Comparison of ENCODE assay signal across 14 mouse cellular contexts in the genomic region with DNA sequence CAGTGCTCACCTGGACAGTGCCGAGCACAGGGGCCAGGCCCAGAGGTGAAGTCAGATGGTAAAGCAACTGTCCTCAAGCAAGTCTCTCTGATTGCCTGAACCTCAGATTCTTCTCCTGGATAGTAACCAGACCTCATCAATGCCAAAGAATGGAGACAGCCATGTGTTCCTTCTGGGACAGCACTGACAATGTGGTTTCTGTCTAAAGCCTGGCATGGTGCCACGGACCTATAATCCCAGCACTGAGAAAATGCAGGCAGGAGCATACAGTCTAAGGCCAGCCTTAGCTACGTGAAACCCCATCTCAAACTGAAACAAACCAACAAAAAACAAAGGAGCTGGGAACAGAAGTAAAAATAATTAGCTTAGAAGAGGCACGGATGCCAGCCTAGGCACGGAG. TPM values are rescaled to one million over a fixed set of nuclear protein-coding genes. Genes with fewer than 3 reads are reported as not detected.
DNase-seq lines count a peak whose midpoint lies in the region; ATAC-seq and TF ChIP-seq lines count a peak whose summit lies in the region.
"Had no signal": no experiment of that assay in that cellular context is flagged by ENCODE, and none has a peak within 500 bp of the region (broad histone marks: within the 10 kb centered on the region; RNA-seq: fewer than 3 reads in every experiment).

No protein-coding gene starts in this region.

- TF ChIP-seq CTCF in hindbrain, postnatal 0 days (IDR thresholded peaks at IDR 0.05; ENCODE audit: low read depth): no peak
- TF ChIP-seq CTCF in midbrain, postnatal 0 days (IDR thresholded peaks at IDR 0.05): no peak
- TF ChIP-seq CTCF in left cerebral cortex, adult 2 months (IDR thresholded peaks at IDR 0.05): no peak
- no peak for TF ChIP-seq CTCF in gastrocnemius, adult 2 months (IDR thresholded peaks at IDR 0.05)

- no peak overlapping the region for H3K27ac ChIP-seq in hindbrain, postnatal 0 days
- H3K27ac ChIP-seq in hindbrain, embryonic 12.5 days: no peak overlapping the region
- no peak overlapping the region for H3K27ac ChIP-seq in midbrain, postnatal 0 days (ENCODE audit: low read depth, low read length)
- H3K27ac ChIP-seq in midbrain, embryonic 11.5 days (ENCODE audit: low read depth, low read length): no peak overlapping the region
- peak overlapping the region; percentile 59; the same call in 1 of the 2 replicates for H3K27ac ChIP-seq in stomach, embryonic 15.5 days
- no peak overlapping the region for H3K27ac ChIP-seq in left cerebral cortex, adult 2 months
- H3K27ac ChIP-seq in gastrocnemius, adult 2 months: no peak overlapping the region
- H3K27ac ChIP-seq: heart, embryonic 13.5 days; kidney, embryonic 15.5 days; limb, embryonic 15.5 days had no signal

- H3K4me2 ChIP-seq in hindbrain, postnatal 0 days (ENCODE audit: low read depth, low read length): no peak overlapping the region
- no peak overlapping the region for H3K4me2 ChIP-seq in hindbrain, embryonic 12.5 days (replicated peaks)
- no peak overlapping the region for H3K4me2 ChIP-seq in midbrain, postnatal 0 days (ENCODE audit: low read depth, low read length, poor library complexity, severe bottlenecking)
- H3K4me2 ChIP-seq in midbrain, embryonic 11.5 days: no peak overlapping the region
- H3K4me2 ChIP-seq in stomach, embryonic 15.5 days: 0 out of 2 replicates have a peak overlapping the region, but pooled peaks have one; percentile 8
- H3K4me2 ChIP-seq: heart, embryonic 13.5 days; kidney, embryonic 15.5 days; limb, embryonic 15.5 days had no signal

- no peak overlapping the region for H3K9ac ChIP-seq in hindbrain, postnatal 0 days (replicated peaks; ENCODE audit: low read length)
- H3K9ac ChIP-seq in hindbrain, embryonic 12.5 days: no peak overlapping the region
- H3K9ac ChIP-seq in midbrain, postnatal 0 days (replicated peaks; ENCODE audit: low read length, poor library complexity, severe bottlenecking): no peak overlapping the region
- no peak overlapping the region for H3K9ac ChIP-seq in midbrain, embryonic 11.5 days (ENCODE audit: low read length)
- no peak overlapping the region for H3K9ac ChIP-seq in stomach, embryonic 15.5 days
- H3K9ac ChIP-seq: heart, embryonic 13.5 days; kidney, embryonic 15.5 days; limb, embryonic 15.5 days had no signal

- WGBS in hindbrain, postnatal 0 days: 38% methylated on average over 5 of the region's 5 CpGs
- 80% methylated on average over 5 of the region's 5 CpGs for WGBS in hindbrain, embryonic 12.5 days
- 60% methylated on average over 5 of the region's 5 CpGs for WGBS in midbrain, postnatal 0 days
- WGBS in midbrain, embryonic 11.5 days: 89% methylated on average over 5 of the region's 5 CpGs
- WGBS in stomach, embryonic 15.5 days: 48% methylated on average over 5 of the region's 5 CpGs

- peaks cover 17% of the 10 kb centered on the region; the same call in 1 of the 2 replicates for H3K27me3 ChIP-seq in hindbrain, postnatal 0 days (ENCODE audit: insufficient read depth, low read length)
- peaks cover 47% of the 10 kb centered on the region for H3K27me3 ChIP-seq in hindbrain, embryonic 12.5 days
- H3K27me3 ChIP-seq in midbrain, postnatal 0 days (ENCODE audit: insufficient read depth, low read length): peaks cover 8% of the 10 kb centered on the region
- H3K27me3 ChIP-seq in midbrain, embryonic 11.5 days (ENCODE audit: control insufficient read depth, insufficient read depth, low read length): peaks cover 24% of the 10 kb centered on the region
- H3K27me3 ChIP-seq in stomach, embryonic 15.5 days (replicated peaks): no peaks in the 10 kb centered on the region; the same call in 1 of the 2 replicates

- no peaks in the 10 kb centered on the region for H3K36me3 ChIP-seq in hindbrain, postnatal 0 days (ENCODE audit: insufficient read depth, low read length)
- no peaks in the 10 kb centered on the region for H3K36me3 ChIP-seq in hindbrain, embryonic 12.5 days
- no peaks in the 10 kb centered on the region for H3K36me3 ChIP-seq in midbrain, postnatal 0 days (ENCODE audit: insufficient read depth, low read length)
- H3K36me3 ChIP-seq in midbrain, embryonic 11.5 days (ENCODE audit: control insufficient read depth, insufficient read depth, low read length): no peaks in the 10 kb centered on the region
- H3K36me3 ChIP-seq in stomach, embryonic 15.5 days: no peaks in the 10 kb centered on the region
- H3K36me3 ChIP-seq: heart, embryonic 13.5 days; kidney, embryonic 15.5 days; limb, embryonic 15.5 days had no signal

- no peaks in the 10 kb centered on the region for H3K9me3 ChIP-seq in hindbrain, postnatal 0 days (ENCODE audit: low read length)
- no peaks in the 10 kb centered on the region for H3K9me3 ChIP-seq in hindbrain, embryonic 12.5 days (replicated peaks)
- no peaks in the 10 kb centered on the region for H3K9me3 ChIP-seq in midbrain, postnatal 0 days (ENCODE audit: low read length)
- H3K9me3 ChIP-seq in midbrain, embryonic 11.5 days (ENCODE audit: control insufficient read depth, low read length): no peaks in the 10 kb centered on the region
- no peaks in the 10 kb centered on the region for H3K9me3 ChIP-seq in stomach, embryonic 15.5 days
- H3K9me3 ChIP-seq: heart, embryonic 13.5 days; kidney, embryonic 15.5 days; limb, embryonic 15.5 days had no signal

- DNase-seq in hindbrain, postnatal 0 days (ENCODE audit: low spot score): peak; percentile 67
- peak; percentile 61 for DNase-seq in midbrain, postnatal 0 days (ENCODE audit: low spot score)
- no peak for DNase-seq in midbrain, embryonic 11.5 days (ENCODE audit: low spot score, missing footprints)
- DNase-seq in cerebellum, postnatal 10 days: peak; percentile 85 to 86
- DNase-seq in left cerebral cortex, adult 2 months (ENCODE audit: extremely low spot score in 1 of 2, low spot score in 2 of 2): no peak
- DNase-seq in gastrocnemius, adult 2 months: no peak
- DNase-seq: right cerebral cortex, postnatal 14 days; thymus, postnatal 14 days had no signal

- intact Hi-C loops in left cerebral cortex, adult 2 months (cut with DNase I): no loop called here
- intact Hi-C loops in gastrocnemius, adult 2 months (cut with DNase I): no loop called here

- no peak; the same call in 1 of the 2 replicates for ATAC-seq in hindbrain, postnatal 0 days
- ATAC-seq in hindbrain, embryonic 12.5 days (ENCODE audit: low FRiP score): no peak
- no peak for ATAC-seq in midbrain, postnatal 0 days (ENCODE audit: low FRiP score)
- no peak for ATAC-seq in midbrain, embryonic 11.5 days (ENCODE audit: low FRiP score)
- ATAC-seq in stomach, embryonic 15.5 days (ENCODE audit: insufficient read depth, low FRiP score, low read depth): no peak

- no peak overlapping the region for H3K4me3 ChIP-seq in hindbrain, postnatal 0 days (ENCODE audit: low read length)
- no peak overlapping the region for H3K4me3 ChIP-seq in hindbrain, embryonic 12.5 days
- no peak overlapping the region for H3K4me3 ChIP-seq in midbrain, postnatal 0 days (ENCODE audit: low read depth, low read length)
- H3K4me3 ChIP-seq in midbrain, embryonic 11.5 days (ENCODE audit: low read depth, low read length): no peak overlapping the region
- no peak overlapping the region for H3K4me3 ChIP-seq in stomach, embryonic 15.5 days (replicated peaks)
- no peak overlapping the region for H3K4me3 ChIP-seq in left cerebral cortex, adult 2 months
- H3K4me3 ChIP-seq in gastrocnemius, adult 2 months: no peak overlapping the region
- H3K4me3 ChIP-seq: heart, embryonic 13.5 days; kidney, embryonic 15.5 days; limb, embryonic 15.5 days had no signal

- no peaks in the 10 kb centered on the region for H3K4me1 ChIP-seq in hindbrain, postnatal 0 days (ENCODE audit: insufficient read depth, low read length)
- peaks cover 11% of the 10 kb centered on the region for H3K4me1 ChIP-seq in hindbrain, embryonic 12.5 days
- H3K4me1 ChIP-seq in midbrain, postnatal 0 days (ENCODE audit: insufficient read depth, low read length): no peaks in the 10 kb centered on the region
- H3K4me1 ChIP-seq in midbrain, embryonic 11.5 days (ENCODE audit: control insufficient read depth, insufficient read depth, low read length): no peaks in the 10 kb centered on the region
- peaks cover 41% of the 10 kb centered on the region for H3K4me1 ChIP-seq in stomach, embryonic 15.5 days

RNA-seq across cellular contexts. Expression of gene Taf8, which starts 31.4 kb away (rescaled TPM):
- total RNA-seq in hindbrain, postnatal 0 days (2014; rRNA removed): 17.9 and 22.2 TPM in 2 replicates
- polyA plus RNA-seq in hindbrain, postnatal 0 days (2015; fragmentation: Nextera tagmentation; extraction: Ambion mirVana): 11.8 and 12.3 TPM in 2 replicates
- polyA plus RNA-seq in hindbrain, embryonic 12.5 days (2016; fragmentation: Nextera tagmentation; extraction: Ambion mirVana): 27.5 and 29.5 TPM in 2 replicates
- total RNA-seq in midbrain, postnatal 0 days (2014; rRNA removed): 15.1 and 25.1 TPM in 2 replicates
- polyA plus RNA-seq in midbrain, postnatal 0 days (2015; fragmentation: Nextera tagmentation; extraction: Ambion mirVana): 11.5 and 12.3 TPM in 2 replicates
- 25.5 TPM in 2 replicates for polyA plus RNA-seq in midbrain, embryonic 11.5 days (2014; fragmentation: Nextera tagmentation; extraction: Ambion mirVana)
- 23.3 and 25.2 TPM in 2 replicates for polyA plus RNA-seq in stomach, embryonic 15.5 days (2015; fragmentation: Nextera tagmentation; extraction: Ambion mirVana)
- 10 to 100 TPM; 17.3 to 22.0 TPM for total RNA-seq in left cerebral cortex, adult 2 months (2021)
- 10 to 100 TPM; 13.0 to 14.1 TPM for total RNA-seq in gastrocnemius, adult 2 months (2021)

RNA-seq across cellular contexts. Expression of gene 1700001C19Rik, which starts 33.5 kb away (rescaled TPM):
- 1.7 TPM in 1 of 2 replicates, not detected in the other for total RNA-seq in hindbrain, postnatal 0 days (2014; rRNA removed)
- 0.45 and 0.81 TPM in 2 replicates for polyA plus RNA-seq in hindbrain, postnatal 0 days (2015; fragmentation: Nextera tagmentation; extraction: Ambion mirVana)
- 0.14 and 0.65 TPM in 2 replicates for polyA plus RNA-seq in hindbrain, embryonic 12.5 days (2016; fragmentation: Nextera tagmentation; extraction: Ambion mirVana)
- 0.22 and 2.5 TPM in 2 replicates for total RNA-seq in midbrain, postnatal 0 days (2014; rRNA removed)
- polyA plus RNA-seq in midbrain, postnatal 0 days (2015; fragmentation: Nextera tagmentation; extraction: Ambion mirVana): 0.46 and 0.48 TPM in 2 replicates
- 0.18 and 0.41 TPM in 2 replicates for polyA plus RNA-seq in midbrain, embryonic 11.5 days (2014; fragmentation: Nextera tagmentation; extraction: Ambion mirVana)
- polyA plus RNA-seq in stomach, embryonic 15.5 days (2015; fragmentation: Nextera tagmentation; extraction: Ambion mirVana): 0.12 and 0.37 TPM in 2 replicates
- not detected for total RNA-seq in left cerebral cortex, adult 2 months (2021)
- not detected for total RNA-seq in gastrocnemius, adult 2 months (2021)
- total RNA-seq: CH12.LX had no signal

RNA-seq across cellular contexts. Expression of gene Ccnd3, which starts 34.2 kb away (rescaled TPM):
- total RNA-seq in hindbrain, postnatal 0 days (2014; rRNA removed): 55.0 and 63.4 TPM in 2 replicates
- polyA plus RNA-seq in hindbrain, postnatal 0 days (2015; fragmentation: Nextera tagmentation; extraction: Ambion mirVana): 69.3 and 71.5 TPM in 2 replicates
- polyA plus RNA-seq in hindbrain, embryonic 12.5 days (2016; fragmentation: Nextera tagmentation; extraction: Ambion mirVana): 177 and 179 TPM in 2 replicates
- 37.2 and 41.1 TPM in 2 replicates for total RNA-seq in midbrain, postnatal 0 days (2014; rRNA removed)
- polyA plus RNA-seq in midbrain, postnatal 0 days (2015; fragmentation: Nextera tagmentation; extraction: Ambion mirVana): 52.6 and 57.0 TPM in 2 replicates
- 175 and 194 TPM in 2 replicates for polyA plus RNA-seq in midbrain, embryonic 11.5 days (2014; fragmentation: Nextera tagmentation; extraction: Ambion mirVana)
- 391 and 408 TPM in 2 replicates for polyA plus RNA-seq in stomach, embryonic 15.5 days (2015; fragmentation: Nextera tagmentation; extraction: Ambion mirVana)
- 10 to 100 TPM; 38.2 to 38.4 TPM for total RNA-seq in left cerebral cortex, adult 2 months (2021)
- 10 to 100 TPM; 18.7 to 25.8 TPM for total RNA-seq in gastrocnemius, adult 2 months (2021)

RNA-seq across cellular contexts. Expression of gene AI661453, which starts 34.3 kb away (rescaled TPM):
- total RNA-seq in hindbrain, postnatal 0 days (2014; rRNA removed): 0.52 and 2.7 TPM in 2 replicates
- 0.14 and 0.15 TPM in 2 replicates for polyA plus RNA-seq in hindbrain, postnatal 0 days (2015; fragmentation: Nextera tagmentation; extraction: Ambion mirVana)
- polyA plus RNA-seq in hindbrain, embryonic 12.5 days (2016; fragmentation: Nextera tagmentation; extraction: Ambion mirVana): 0.28 and 0.34 TPM in 2 replicates
- total RNA-seq in midbrain, postnatal 0 days (2014; rRNA removed): 0.19 and 0.93 TPM in 2 replicates
- polyA plus RNA-seq in midbrain, postnatal 0 days (2015; fragmentation: Nextera tagmentation; extraction: Ambion mirVana): 0.13 and 0.19 TPM in 2 replicates
- polyA plus RNA-seq in midbrain, embryonic 11.5 days (2014; fragmentation: Nextera tagmentation; extraction: Ambion mirVana): 0.07 and 0.30 TPM in 2 replicates
- 3.5 and 4.0 TPM in 2 replicates for polyA plus RNA-seq in stomach, embryonic 15.5 days (2015; fragmentation: Nextera tagmentation; extraction: Ambion mirVana)
- total RNA-seq in left cerebral cortex, adult 2 months (2021): under 1 TPM; 0.61 to 0.84 TPM
- total RNA-seq in gastrocnemius, adult 2 months (2021): under 1 TPM; 0.23 to 0.45 TPM
- total RNA-seq: CH12.LX had no signal

Comparison
In these comparisons a context has a peak if more than half of its experiments do, and no peak if none do; other contexts are left out.
1. DNase-seq: peak in hindbrain, postnatal 0 days (single experiment), midbrain, postnatal 0 days (single experiment) and cerebellum, postnatal 10 days (2 of 2); none in midbrain, embryonic 11.5 days (single experiment), left cerebral cortex, adult 2 months (0 of 2) and gastrocnemius, adult 2 months (single experiment).